Mouse (Mus musculus) CD4-positive helper T cell, adult 2 months (primary cell): ENCODE measurements around the gene Diexf.
A peak's percentile ranks its signal among the peaks of the same experiment; 100 is the strongest.

Source experiments
- DNase-seq: peaks from one replicate; pipeline ENCODE4 v3.0.0-alpha.2; 2012; ENCODE audit warnings: low read depth, missing footprints, low spot score

The Diexf gene

GRCm38 (mm10) chr1:193129786-193130455 is at the start of gene Diexf:
Diexf (minus strand) TSS chr1:193130272.
- peak; percentile 97 for DNase-seq

GRCm38 (mm10) chr1:193174143-193174733 is 44.2 kb upstream of the Diexf start:
- DNase-seq = no peak

- no peak for DNase-seq
Observed at GRCm38 (mm10) chr1:193173810-193174129, 43.7 kb upstream of the Diexf start.

- peak; percentile 100 for DNase-seq
Observed at GRCm38 (mm10) chr1:193172991-193173809, 43.1 kb upstream of the Diexf start.

- peak; percentile 77 for DNase-seq
Observed at GRCm38 (mm10) chr1:193169856-193170255, 39.8 kb upstream of the Diexf start.

GRCm38 (mm10) chr1:193169228-193169627 is 39.2 kb upstream of the Diexf start:
- no peak for DNase-seq

GRCm38 (mm10) chr1:193167746-193168145 is 37.7 kb upstream of the Diexf start, which contains the start of gene A130010J15Rik:
A130010J15Rik (plus strand) TSS chr1:193168046.
- no peak for DNase-seq

- DNase-seq = peak; percentile 70
Observed at GRCm38 (mm10) chr1:193160317-193161032, 30.4 kb upstream of the Diexf start.

GRCm38 (mm10) chr1:193159613-193160012 is 29.5 kb upstream of the Diexf start:
- DNase-seq = peak; percentile 24

GRCm38 (mm10) chr1:193159163-193159562 is 29.1 kb upstream of the Diexf start:
- DNase-seq = no peak

- no peak for DNase-seq
Observed at GRCm38 (mm10) chr1:193157111-193157492, 27.0 kb upstream of the Diexf start.

- DNase-seq = no peak
Observed at GRCm38 (mm10) chr1:193156316-193157110, 26.4 kb upstream of the Diexf start.

GRCm38 (mm10) chr1:193153561-193153960 is 23.5 kb upstream of the Diexf start:
- DNase-seq = no peak

- DNase-seq = peak; percentile 77
Observed at GRCm38 (mm10) chr1:193152872-193153271, 22.8 kb upstream of the Diexf start, which contains the start of gene Irf6. Irf6 (plus strand) TSS chr1:193153111.

- DNase-seq = no peak
Observed at GRCm38 (mm10) chr1:193151134-193151533, 21.1 kb upstream of the Diexf start.

- DNase-seq = no peak
Observed at GRCm38 (mm10) chr1:193149231-193149630, 19.2 kb upstream of the Diexf start.

- peak; percentile 47 for DNase-seq
Observed at GRCm38 (mm10) chr1:193146416-193146815, 16.3 kb upstream of the Diexf start.

GRCm38 (mm10) chr1:193145101-193145500 is 15.0 kb upstream of the Diexf start:
- no peak for DNase-seq

- DNase-seq = no peak
Observed at GRCm38 (mm10) chr1:193144516-193144915, 14.4 kb upstream of the Diexf start.

- DNase-seq = no peak
Observed at GRCm38 (mm10) chr1:193142517-193143062, 12.5 kb upstream of the Diexf start.

- no peak for DNase-seq
Observed at GRCm38 (mm10) chr1:193141118-193141517, 11.0 kb upstream of the Diexf start.
